Mouse (Mus musculus) heart, embryonic 13.5 days (tissue): ENCODE measurements around the gene Palm3. TPM values are rescaled to one million over a fixed set of nuclear protein-coding genes. Genes with fewer than 3 reads are reported as not detected.
"Not testable (repeated sequence)": the region's sequence is repeated elsewhere in the genome, so short reads cannot be mapped to it uniquely, and the experiment has no call there.

Source experiments
- ATAC-seq: fragments of 200-750 bp; cut with Nextera tagmentation; 2 replicates; pipeline ENCODE4 v1.8.0; 2017; ENCODE audit warnings: moderate TSS enrichment; ENCODE audit not compliant: insufficient number of reproducible peaks, low FRiP score, low TSS enrichment; ENCODE audit errors: extremely low read depth
- H3K27ac ChIP-seq: fragments of 300-500 bp; sonication (generic); replicated peaks from 2 replicates; pipeline ENCODE4 v1.5.1; 2015; ENCODE audit warnings: moderate library complexity, mild to moderate bottlenecking, inconsistent platforms
- H3K27me3 ChIP-seq: fragments of 300-500 bp; sonication (generic); replicated peaks from 2 replicates; pipeline ENCODE4 v1.6.1; 2015; ENCODE audit warnings: mild to moderate bottlenecking, inconsistent platforms
- H3K36me3 ChIP-seq: fragments of 300-500 bp; sonication (generic); 2 replicates; pipeline ENCODE4 v1.6.1; 2015; ENCODE audit warnings: mild to moderate bottlenecking, inconsistent platforms
- H3K4me1 ChIP-seq: fragments of 300-500 bp; sonication (generic); 2 replicates; pipeline ENCODE4 v1.6.1; 2015; ENCODE audit warnings: inconsistent platforms
- H3K4me2 ChIP-seq: fragments of 300-500 bp; sonication (generic); 2 replicates; pipeline ENCODE4 v1.6.1; 2015; ENCODE audit warnings: inconsistent platforms, mild to moderate bottlenecking, moderate library complexity
- H3K4me3 ChIP-seq: fragments of 300-500 bp; sonication (generic); 2 replicates; pipeline ENCODE4 v1.5.1; 2015; ENCODE audit warnings: moderate library complexity, mild to moderate bottlenecking, inconsistent platforms
- H3K9ac ChIP-seq: fragments of 300-500 bp; sonication (generic); 2 replicates; pipeline ENCODE4 v1.6.1; 2015; ENCODE audit warnings: inconsistent platforms, mild to moderate bottlenecking, moderate library complexity
- H3K9me3 ChIP-seq: fragments of 300-500 bp; sonication (generic); 2 replicates; pipeline ENCODE4 v1.6.1; 2016; ENCODE audit warnings: inconsistent platforms
- WGBS: fragments of 180-500 bp; shearing (Covaris S2); methylation state at CpG from one replicate; pipeline ENCODE4 v1.1.7; 2015; ENCODE audit warnings: mixed read lengths; 5-methylcytosine and 5-hydroxymethylcytosine counted together
- polyA plus RNA-seq: library from polyadenylated mRNA; unstranded; fragments of >200 nt; fragmentation: Nextera tagmentation; extraction: Ambion mirVana; gene quantifications from 2 replicates; pipeline ENCODE4 v1.2.1, GENCODE M21; 2015

Gene Palm3
- polyA plus RNA-seq, 1 experiment from 2014 or later = 1.6 TPM

DNA sequence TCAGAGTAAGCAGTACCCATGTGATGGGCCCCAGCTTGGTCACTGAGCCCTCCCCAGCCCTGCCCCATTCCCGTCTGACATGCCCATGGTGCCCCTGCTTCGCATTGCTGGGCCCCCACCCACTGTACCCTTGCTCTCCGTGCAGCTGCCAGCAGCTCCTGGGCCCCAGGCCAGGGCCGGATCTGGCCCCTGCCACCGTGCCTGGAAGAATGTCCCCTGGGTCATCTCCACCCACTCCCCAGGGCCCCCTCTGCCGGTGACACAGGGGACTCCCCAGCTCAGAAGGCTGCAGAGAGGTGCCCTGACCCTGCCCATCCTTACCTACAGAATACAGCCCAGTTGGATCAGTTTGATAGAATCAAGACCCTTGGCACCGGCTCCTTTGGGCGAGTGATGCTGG lies 40.4 kb upstream of the Palm3 start:
- Histone ChIP-seq H3K36me3 (peaks cover 65% of the 10 kb centered on the region), H3K4me3 (no peak overlapping the region), H3K9ac (peak overlapping the region; percentile 64), H3K27me3 (no peaks in the 10 kb centered on the region), H3K9me3 (no peaks in the 10 kb centered on the region), H3K27ac (peak overlapping the region; percentile 95), H3K4me1 (peaks cover 56% of the 10 kb centered on the region), H3K4me2 (peak overlapping the region; percentile 35; the same call in 1 of the 2 replicates)
- 65% methylated on average over 8 of the region's 8 CpGs for WGBS
- no peak for ATAC-seq

GRCm38 (mm10) chr8:83981533-83981932 lies 39.7 kb upstream of the Palm3 start:
- H3K36me3 ChIP-seq = peaks cover 72% of the 10 kb centered on the region
- no peak overlapping the region for H3K9ac ChIP-seq
- no peak for ATAC-seq
- H3K4me2 ChIP-seq = no peak overlapping the region
- H3K4me3 ChIP-seq = no peak overlapping the region
- H3K27ac ChIP-seq = peak overlapping the region; percentile 95
- no peaks in the 10 kb centered on the region for H3K27me3 ChIP-seq
- 89% methylated on average over 7 of the region's 7 CpGs for WGBS
- no peaks in the 10 kb centered on the region for H3K9me3 ChIP-seq
- peaks cover 49% of the 10 kb centered on the region for H3K4me1 ChIP-seq

- Histone ChIP-seq H3K27me3 (no peaks in the 10 kb centered on the region), H3K27ac (no peak overlapping the region), H3K4me2 (no peak overlapping the region), H3K4me1 (peaks cover 40% of the 10 kb centered on the region), H3K9me3 (no peaks in the 10 kb centered on the region), H3K36me3 (peaks cover 81% of the 10 kb centered on the region), H3K9ac (no peak overlapping the region), H3K4me3 (no peak overlapping the region)
- WGBS = 68% methylated on average over 4 of the region's 4 CpGs
- no peak for ATAC-seq
These were observed 38.8 kb upstream of the Palm3 start for GRCm38 (mm10) chr8:83982449-83982848.

- H3K36me3 ChIP-seq = peaks cover 84% of the 10 kb centered on the region
- 97% methylated on average over 2 of the region's 2 CpGs for WGBS
- not testable (repeated sequence) for H3K4me3 ChIP-seq, H3K4me2 ChIP-seq, H3K9ac ChIP-seq, H3K27ac ChIP-seq, H3K27me3 ChIP-seq, ATAC-seq, H3K9me3 ChIP-seq
- H3K4me1 ChIP-seq = peaks cover 32% of the 10 kb centered on the region
These were observed 38.0 kb upstream of the Palm3 start for GRCm38 (mm10) chr8:83983222-83983621.

- Histone ChIP-seq H3K9me3 (no peaks in the 10 kb centered on the region), H3K4me2 (no peak overlapping the region), H3K27ac (no peak overlapping the region), H3K27me3 (no peaks in the 10 kb centered on the region), H3K4me1 (no peaks in the 10 kb centered on the region), H3K4me3 (no peak overlapping the region), H3K9ac (no peak overlapping the region), H3K36me3 (peaks cover 99% of the 10 kb centered on the region)
- WGBS = 82% methylated on average over 7 of the region's 7 CpGs
- ATAC-seq = no peak
These were observed 32.0 kb upstream of the Palm3 start for GRCm38 (mm10) chr8:83989243-83989642.

- ATAC-seq = no peak
- Histone ChIP-seq H3K4me2 (no peak overlapping the region), H3K27ac (no peak overlapping the region), H3K36me3 (peaks cover 99% of the 10 kb centered on the region), H3K27me3 (no peaks in the 10 kb centered on the region), H3K4me3 (no peak overlapping the region), H3K9ac (no peak overlapping the region), H3K4me1 (no peaks in the 10 kb centered on the region), H3K9me3 (no peaks in the 10 kb centered on the region)
- 90% methylated on average over 14 of the region's 14 CpGs for WGBS
These were observed 31.1 kb upstream of the Palm3 start for GRCm38 (mm10) chr8:83990170-83990569.

DNA sequence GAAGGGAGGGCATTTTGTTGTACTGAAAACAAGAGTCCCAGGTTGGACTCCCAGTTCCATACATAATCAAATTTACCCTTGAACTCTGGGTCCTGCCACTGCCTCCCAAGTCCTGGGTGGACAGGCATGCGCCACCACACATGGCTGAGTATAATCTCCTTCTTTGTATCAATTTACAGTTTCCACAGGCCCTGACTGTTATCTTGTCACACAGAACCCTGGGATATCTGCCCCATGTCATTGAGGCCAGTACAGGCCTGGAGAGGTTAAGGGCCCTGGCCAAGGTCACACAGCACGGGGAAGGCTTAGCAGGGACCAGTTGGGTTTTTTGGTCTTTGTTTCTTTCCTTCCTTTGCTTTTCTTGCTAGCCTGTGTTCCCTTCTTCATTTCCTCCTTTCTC lies 28.8 kb upstream of the Palm3 start:
- Histone ChIP-seq H3K27me3 (no peaks in the 10 kb centered on the region), H3K4me2 (no peak overlapping the region), H3K4me1 (peaks cover 8% of the 10 kb centered on the region), H3K9ac (no peak overlapping the region), H3K36me3 (peaks cover 78% of the 10 kb centered on the region), H3K9me3 (no peaks in the 10 kb centered on the region), H3K4me3 (no peak overlapping the region), H3K27ac (no peak overlapping the region)
- no peak for ATAC-seq
- WGBS = 63% methylated on average over 2 of the region's 2 CpGs

DNA sequence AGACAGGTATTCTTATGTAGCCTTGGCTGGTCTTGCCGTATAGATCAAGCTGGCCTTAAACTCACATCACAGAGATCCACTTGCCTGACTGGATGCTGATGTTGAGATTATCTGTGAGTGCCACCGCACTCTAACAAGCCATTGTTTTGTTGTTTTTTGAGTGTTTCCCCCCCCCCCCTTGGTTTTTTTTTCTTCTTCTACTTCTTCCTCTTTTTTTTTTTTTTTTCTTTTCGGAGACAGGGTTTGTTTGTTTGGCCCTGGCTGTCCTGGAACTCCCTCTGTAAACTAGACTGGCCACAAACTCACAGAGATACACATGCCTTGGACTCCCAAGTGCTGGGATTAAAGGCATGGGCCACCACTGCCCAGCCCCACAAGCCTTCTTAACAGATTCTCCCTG lies 27.2 kb upstream of the Palm3 start:
- Histone ChIP-seq H3K36me3 (peaks cover 63% of the 10 kb centered on the region), H3K27ac (no peak overlapping the region), H3K4me2 (no peak overlapping the region), H3K9ac (no peak overlapping the region), H3K4me1 (peaks cover 13% of the 10 kb centered on the region), H3K9me3 (no peaks in the 10 kb centered on the region), H3K4me3 (no peak overlapping the region), H3K27me3 (no peaks in the 10 kb centered on the region)
- no peak for ATAC-seq
- 67% methylated on average over 3 of the region's 3 CpGs for WGBS

- Histone ChIP-seq H3K36me3 (peaks cover 63% of the 10 kb centered on the region), H3K9me3 (no peaks in the 10 kb centered on the region), H3K27me3 (peaks cover 6% of the 10 kb centered on the region), H3K4me2 (peak overlapping the region; percentile 89), H3K4me1 (peaks cover 22% of the 10 kb centered on the region), H3K9ac (peak overlapping the region; percentile 93), H3K27ac (peak overlapping the region; percentile 97; the same call in 1 of the 2 replicates), H3K4me3 (peak overlapping the region; percentile 83)
- no peak for ATAC-seq
- WGBS = 23% methylated on average over 12 of the region's 12 CpGs
These were observed 25.3 kb upstream of the Palm3 start for GRCm38 (mm10) chr8:83995973-83996372.

GRCm38 (mm10) chr8:83996567-83997505 lies 24.4 kb upstream of the Palm3 start:
- Histone ChIP-seq H3K27ac (peak overlapping the region; percentile 97), H3K4me1 (peaks cover 28% of the 10 kb centered on the region), H3K4me2 (peak overlapping the region; percentile 89), H3K36me3 (peaks cover 63% of the 10 kb centered on the region), H3K9me3 (no peaks in the 10 kb centered on the region), H3K27me3 (peaks cover 13% of the 10 kb centered on the region), H3K9ac (peak overlapping the region; percentile 93), H3K4me3 (peak overlapping the region; percentile 83)
- peak; percentile 76 for ATAC-seq
- WGBS = under 1% methylated on average over 58 of the region's 103 CpGs

- Histone ChIP-seq H3K36me3 (peaks cover 63% of the 10 kb centered on the region), H3K4me2 (peak within 1 kb of the TSS; percentile 91), H3K4me1 (peaks cover 28% of the 10 kb centered on the region), H3K9ac (peak within 1 kb of the TSS; percentile 93), H3K4me3 (peak within 1 kb of the TSS; percentile 83), H3K27ac (peak within 1 kb of the TSS; percentile 97), H3K27me3 (peaks cover 13% of the 10 kb centered on the region), H3K9me3 (no peaks in the 10 kb centered on the region)
- under 1% methylated on average over 57 of the region's 112 CpGs for WGBS
- no peak for ATAC-seq
These were observed 23.6 kb upstream of the Palm3 start, which contains the start of gene Samd1 for GRCm38 (mm10) chr8:83997511-83998141. Gene Samd1 (plus strand): TSS chr8:83997672.
